Mouse (Mus musculus) heart, postnatal 4 days (tissue): ENCODE results near the gene Il16. TPM values are rescaled to one million over a fixed set of nuclear protein-coding genes. Genes with fewer than 3 reads are reported as not detected.

Experiments
- DNase-seq: peaks from one replicate; pipeline ENCODE4 v3.0.0; 2021
- total RNA-seq, 2 experiments: library from RNA; stranded (reverse); gene quantifications; 2 replicates each; pipeline ENCODE4 v1.2.3; 2021

The Il16 gene
- total RNA-seq, 2 experiments from 2014 or later: 4.5 to 5.5 TPM

GRCm38 (mm10) chr7:83641163-83641562, 104.4 kb downstream of the Il16 start:
- no peak for DNase-seq

GRCm38 (mm10) chr7:83640581-83640980, 104.9 kb downstream of the Il16 start:
- DNase-seq: no peak

GRCm38 (mm10) chr7:83639084-83639483, 106.4 kb downstream of the Il16 start:
- DNase-seq: no peak

GRCm38 (mm10) chr7:83637781-83638583, 107.5 kb downstream of the Il16 start:
- no peak for DNase-seq

- DNase-seq: no peak
Measured at GRCm38 (mm10) chr7:83636425-83636824, 109.1 kb downstream of the Il16 start.

- no peak for DNase-seq
Measured at GRCm38 (mm10) chr7:83635726-83636125, 109.8 kb downstream of the Il16 start.

- DNase-seq: no peak
Measured at GRCm38 (mm10) chr7:83633856-83634255, 111.7 kb downstream of the Il16 start.

GRCm38 (mm10) chr7:83632682-83633120, 112.8 kb downstream of the Il16 start:
- no peak for DNase-seq

GRCm38 (mm10) chr7:83631828-83632681, 113.5 kb downstream of the Il16 start, which contains the start of gene Stard5:
Gene Stard5, plus strand, starts transcription at chr7:83631959.
- peak; percentile 92 for DNase-seq

GRCm38 (mm10) chr7:83631073-83631827, 114.3 kb downstream of the Il16 start:
- no peak for DNase-seq

GRCm38 (mm10) chr7:83627369-83627768, 118.2 kb downstream of the Il16 start:
- no peak for DNase-seq

GRCm38 (mm10) chr7:83626557-83627257, 118.8 kb downstream of the Il16 start:
- no peak for DNase-seq

GRCm38 (mm10) chr7:83624065-83624464, 121.5 kb downstream of the Il16 start:
- DNase-seq: no peak

GRCm38 (mm10) chr7:83622582-83622981, 122.9 kb downstream of the Il16 start:
- DNase-seq: no peak

- no peak for DNase-seq
Measured at GRCm38 (mm10) chr7:83618709-83619108, 126.8 kb downstream of the Il16 start.

GRCm38 (mm10) chr7:83616268-83616667, 129.3 kb downstream of the Il16 start:
- DNase-seq: no peak

- no peak for DNase-seq
Measured at GRCm38 (mm10) chr7:83615815-83616214, 129.7 kb downstream of the Il16 start.

GRCm38 (mm10) chr7:83615272-83615671, 130.3 kb downstream of the Il16 start:
- no peak for DNase-seq

- DNase-seq: no peak
Measured at GRCm38 (mm10) chr7:83611886-83612285, 133.6 kb downstream of the Il16 start.

GRCm38 (mm10) chr7:83609891-83610290, 135.6 kb downstream of the Il16 start:
- DNase-seq: no peak

- DNase-seq: no peak
Measured at GRCm38 (mm10) chr7:83606796-83607195, 138.7 kb downstream of the Il16 start.
